Mouse (Mus musculus): ENCODE results near the gene Lep.

Gene Lep

DNA sequence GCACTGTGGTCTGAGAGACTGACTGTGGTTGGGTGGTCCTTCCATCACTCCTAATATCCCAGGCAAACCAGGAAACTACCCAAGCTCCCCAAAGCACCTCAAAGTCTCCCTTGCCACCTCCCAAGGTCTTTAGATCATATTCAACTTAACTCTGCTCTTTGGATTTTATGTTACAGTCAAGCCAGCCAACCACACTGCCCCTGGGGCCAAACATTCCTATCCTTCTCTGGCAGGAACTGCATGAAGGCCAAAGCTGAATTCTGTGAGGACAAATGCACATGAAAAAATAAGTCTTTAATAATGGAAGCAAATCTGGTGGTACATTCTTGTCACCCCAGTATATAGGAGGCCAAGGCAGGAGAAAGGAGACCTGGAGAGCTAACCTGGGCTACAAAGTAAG, 16.0 kb upstream of the Lep start:
- DNase-seq (ENCODE audit: low spot score in 2 of 2): no peak

DNA sequence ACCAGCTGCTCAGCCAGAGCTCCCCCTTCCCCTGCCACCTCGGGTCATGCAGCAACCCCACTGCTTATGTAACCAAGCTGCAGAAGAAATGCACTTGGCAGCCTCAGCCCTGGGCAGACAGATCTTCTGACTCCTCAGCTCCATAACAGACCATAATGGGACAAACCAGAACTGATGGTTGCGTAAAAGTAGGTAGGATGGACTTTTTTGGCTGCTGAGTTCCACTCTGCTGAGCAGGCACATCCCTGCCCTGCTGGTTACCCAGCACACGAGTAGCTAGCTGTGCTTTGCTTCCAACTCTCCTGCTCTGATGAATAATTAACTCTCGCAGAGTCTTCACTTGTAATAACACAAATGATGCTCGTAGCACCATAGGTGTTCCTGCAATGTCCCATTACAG, 10.1 kb upstream of the Lep start:
- no peak for DNase-seq (ENCODE audit: low spot score in 2 of 2)

DNA sequence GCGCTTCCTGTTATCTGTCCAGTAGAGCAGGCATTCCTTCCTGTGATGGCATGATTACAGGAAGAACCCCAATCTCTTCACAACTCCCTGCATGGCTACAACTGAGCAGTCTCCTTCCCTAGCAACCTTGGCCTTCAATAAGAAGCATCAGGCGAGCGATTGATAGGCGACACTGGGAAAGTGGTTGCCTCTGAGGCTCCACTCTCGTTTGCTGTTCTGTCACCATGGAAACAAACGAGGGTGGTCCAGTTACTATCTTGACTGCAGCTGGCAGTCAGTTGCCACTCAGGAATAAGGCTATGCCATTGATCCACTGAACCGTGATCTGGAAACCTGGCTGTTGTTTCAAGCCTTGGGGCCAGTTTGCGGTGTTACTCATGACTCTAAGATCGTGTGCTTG, 7.8 kb upstream of the Lep start:
- no peak for DNase-seq (ENCODE audit: low spot score in 2 of 2)

DNA sequence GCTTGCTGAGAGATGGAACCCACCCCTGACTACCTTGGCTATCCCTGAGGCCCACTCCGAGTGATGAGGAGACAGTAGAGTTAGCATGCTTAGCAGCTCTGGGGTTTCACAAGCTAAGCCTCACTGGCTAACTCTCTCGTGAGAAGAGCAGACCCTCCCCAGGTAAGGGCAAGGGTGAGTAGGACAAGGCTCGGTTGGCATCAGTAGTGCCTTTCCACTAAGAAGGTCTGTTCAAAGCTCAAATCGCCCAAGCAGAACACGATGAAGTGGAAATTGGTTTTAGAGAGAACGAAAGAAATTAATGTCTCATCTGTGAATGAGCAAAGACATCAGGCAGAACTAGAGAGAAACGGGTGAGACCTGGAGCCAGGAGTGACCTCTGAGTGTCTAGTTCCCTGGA, 6.8 kb upstream of the Lep start:
- no peak for DNase-seq (ENCODE audit: low spot score in 2 of 2)

DNA sequence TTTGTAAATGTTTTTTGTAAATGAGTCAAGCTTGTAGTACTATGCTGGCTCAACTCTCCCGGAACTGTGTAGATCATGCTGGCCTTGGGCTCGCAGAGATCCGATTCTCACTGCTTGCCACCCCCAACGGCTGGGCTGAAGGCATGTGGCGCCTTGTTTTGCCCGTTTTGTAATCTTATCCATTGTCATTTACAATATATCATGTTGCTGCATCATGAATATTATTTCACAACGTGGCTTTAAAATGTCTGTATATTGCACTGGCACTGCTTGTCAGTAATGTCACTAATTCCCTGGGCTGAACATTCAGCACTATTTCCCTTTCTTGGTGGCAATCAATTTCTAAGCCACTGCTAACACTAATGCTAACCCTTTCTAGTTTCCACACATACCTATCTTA, 3.6 kb upstream of the Lep start:
- no peak for DNase-seq (ENCODE audit: low spot score in 2 of 2)

DNA sequence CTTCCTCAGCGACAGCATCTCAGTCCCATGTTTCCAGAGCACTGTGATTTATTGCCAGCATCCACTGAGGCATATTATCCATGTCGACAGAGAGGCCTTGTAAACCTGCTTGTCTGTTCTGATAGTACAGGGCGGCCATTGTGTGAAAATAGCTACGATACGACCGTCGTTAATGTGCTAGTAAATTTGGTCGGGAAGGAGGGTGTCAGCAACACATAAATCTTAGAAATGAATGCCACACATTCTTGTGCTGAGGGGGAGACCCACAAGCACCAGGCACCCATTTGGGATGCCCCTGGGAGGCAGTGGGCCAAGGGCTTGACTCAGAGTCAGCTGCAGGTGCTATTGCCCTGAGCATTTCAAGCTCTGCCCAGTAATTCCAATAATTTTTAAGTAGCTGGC, 6.4 kb downstream of the Lep start:
- DNase-seq (ENCODE audit: low spot score in 2 of 2): no peak

DNA sequence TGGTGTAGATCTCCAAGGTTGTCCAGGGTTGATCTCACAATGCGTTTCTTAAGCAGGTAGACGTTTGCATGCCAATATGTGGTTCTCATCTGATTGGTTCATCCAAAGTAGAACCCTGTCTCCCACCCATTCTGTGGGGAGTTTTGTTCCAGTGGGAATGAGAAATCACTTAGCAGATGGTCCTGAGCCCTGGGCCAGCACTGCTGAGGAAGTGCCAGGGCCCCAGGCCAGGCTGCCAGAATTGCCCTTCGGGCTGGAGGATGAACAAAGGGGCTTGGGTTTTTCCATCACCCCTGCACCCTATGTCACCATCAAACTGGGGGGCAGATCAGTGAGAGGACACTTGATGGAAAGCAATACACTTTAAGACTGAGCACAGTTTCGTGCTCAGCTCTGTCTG, 12.2 kb downstream of the Lep start:
- no peak for DNase-seq (ENCODE audit: low spot score in 2 of 2)

DNA sequence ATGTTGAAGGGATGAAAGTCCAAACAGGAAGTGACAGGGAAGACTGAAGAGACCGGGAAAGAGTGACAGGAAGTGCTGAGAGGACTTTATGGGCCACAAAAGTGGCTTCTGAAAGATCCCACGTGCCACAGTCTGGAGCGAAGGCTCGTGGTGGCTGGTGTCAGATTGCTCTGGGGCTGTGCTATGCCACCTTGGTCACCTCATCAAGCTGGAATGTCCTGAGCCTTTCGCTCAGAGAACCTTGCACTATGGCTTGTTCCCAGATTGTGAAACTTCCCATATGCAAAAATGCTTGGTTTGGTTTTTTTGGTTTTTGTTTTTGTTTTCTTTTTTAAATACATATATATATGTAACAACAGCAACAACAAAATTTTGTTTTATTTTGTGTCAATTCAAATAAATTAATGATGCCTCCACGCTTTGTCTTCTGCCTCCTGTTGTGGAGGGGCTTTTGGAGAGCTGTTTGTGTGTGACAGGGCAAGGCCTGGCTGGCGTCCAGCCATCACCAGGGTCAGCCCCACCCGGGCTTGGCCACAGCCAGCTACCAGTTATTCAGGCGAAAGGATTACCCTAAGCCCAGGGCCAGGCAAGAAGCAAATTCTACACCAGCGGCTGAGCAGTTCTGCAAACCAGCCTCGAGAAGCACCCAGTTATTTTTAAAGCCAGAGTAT, 13.6 kb downstream of the Lep start:
- no peak for DNase-seq (ENCODE audit: low spot score in 2 of 2)

DNA sequence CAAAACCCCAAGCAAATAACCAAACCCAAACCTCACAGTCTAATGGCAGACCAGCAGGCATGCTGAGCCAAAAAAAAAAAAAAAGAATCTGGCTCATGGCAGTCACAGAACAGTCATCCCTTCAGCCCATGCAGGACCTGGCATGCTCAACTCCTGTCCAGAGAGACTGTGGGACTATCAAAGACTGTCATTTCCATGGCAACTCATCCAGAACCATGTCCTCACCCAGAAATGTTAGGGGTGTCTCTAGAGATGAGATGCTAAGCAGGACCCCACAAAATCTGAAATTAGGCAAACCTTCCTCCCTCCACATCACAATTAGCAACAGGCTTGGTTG, 14.1 kb downstream of the Lep start:
- DNase-seq (ENCODE audit: low spot score in 2 of 2): no peak

DNA sequence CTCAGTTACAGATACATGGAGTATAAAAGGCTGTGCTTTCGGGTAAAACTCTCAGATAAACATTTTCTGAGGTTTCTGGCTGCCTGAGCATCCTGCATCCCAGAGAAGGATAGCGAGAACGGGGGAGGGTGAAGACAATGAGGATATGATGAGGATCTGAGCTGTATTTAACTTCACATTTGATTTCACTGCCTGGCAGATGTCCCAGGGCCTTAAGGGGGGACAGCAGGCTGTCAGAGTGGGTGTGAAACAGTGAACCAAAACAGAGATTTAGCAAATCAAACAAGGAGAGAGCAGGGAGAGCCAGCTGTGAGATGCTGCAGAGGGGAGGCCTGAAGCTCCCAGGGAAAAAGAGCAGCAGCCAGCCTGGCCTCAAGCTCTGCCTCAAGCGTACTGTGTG, 19.3 kb downstream of the Lep start:
- DNase-seq (ENCODE audit: low spot score in 2 of 2): peak; percentile 62 to 78

DNA sequence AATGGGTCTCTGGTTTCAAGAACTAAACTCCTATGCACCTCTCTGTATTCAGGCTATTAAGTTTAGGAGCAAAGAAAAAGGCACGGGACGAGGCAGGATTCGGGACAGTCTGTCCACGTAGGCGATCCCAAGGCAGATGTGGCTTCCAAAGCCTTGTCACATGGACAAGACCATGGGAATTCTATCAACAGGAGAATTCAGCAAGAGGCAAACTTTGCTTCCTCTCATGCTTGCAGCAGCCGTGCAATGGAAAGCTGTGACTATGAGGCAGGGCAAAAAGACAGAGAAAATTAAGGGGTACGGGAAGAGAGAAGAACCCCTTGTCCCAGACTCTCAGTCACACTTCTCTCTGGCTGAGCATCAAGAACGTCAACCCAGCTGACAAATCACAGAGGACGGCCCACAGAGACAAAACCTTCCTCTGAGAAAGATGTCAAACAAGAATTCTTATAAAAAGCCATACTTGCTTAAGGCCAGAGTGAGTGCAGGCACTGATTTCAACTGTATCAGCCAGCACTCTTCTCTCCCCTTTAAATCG, 21.9 kb downstream of the Lep start:
- no peak for DNase-seq (ENCODE audit: low spot score in 2 of 2)

DNA sequence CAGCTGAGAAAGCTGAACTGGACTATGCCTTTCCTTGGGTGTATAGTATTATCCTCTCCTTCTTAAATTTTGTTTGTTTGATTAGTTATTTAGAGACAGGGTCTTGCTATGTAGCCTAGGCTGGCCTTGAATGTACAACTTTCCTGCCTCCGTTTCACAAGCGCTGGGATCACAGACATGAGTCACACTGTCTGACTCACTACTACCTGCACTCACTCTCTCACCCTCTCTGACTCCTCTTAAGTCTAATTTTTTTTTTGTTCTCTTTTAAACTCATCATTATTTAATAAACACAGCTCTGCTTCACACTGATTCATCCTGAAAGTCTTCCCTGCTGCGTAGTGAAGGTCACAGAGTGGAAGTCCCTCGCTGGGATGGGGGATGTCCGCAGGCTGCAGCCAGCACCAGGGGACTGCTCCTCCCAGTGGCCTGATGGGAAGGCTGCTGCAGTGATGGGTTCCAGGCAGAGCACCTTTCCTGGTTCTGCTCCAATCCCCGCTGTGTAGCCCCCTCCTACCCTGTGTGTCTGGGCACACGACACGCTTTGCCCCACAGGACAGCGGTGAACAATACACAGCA, 22.8 kb downstream of the Lep start:
- DNase-seq (ENCODE audit: low spot score in 2 of 2): no peak

DNA sequence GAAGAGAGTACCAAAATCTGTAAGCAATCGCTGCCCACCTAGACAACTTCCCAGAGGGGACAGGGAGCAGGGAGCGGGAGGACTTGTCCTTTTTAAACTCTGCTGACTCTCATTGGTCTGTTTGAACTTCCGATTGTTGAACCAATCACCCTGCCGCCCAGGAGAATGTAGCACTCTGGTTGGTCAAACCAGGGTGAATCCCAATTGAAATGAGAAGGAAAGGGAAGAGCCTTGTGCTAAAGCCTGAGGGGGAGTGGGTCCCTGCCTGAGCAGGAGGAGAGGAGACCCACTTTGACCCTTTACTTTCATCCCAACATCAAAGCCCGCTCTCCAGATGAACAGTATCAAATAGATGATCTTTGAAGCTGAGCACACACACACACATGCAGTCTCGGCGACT, 24.4 kb downstream of the Lep start:
- DNase-seq (ENCODE audit: low spot score in 2 of 2): no peak

DNA sequence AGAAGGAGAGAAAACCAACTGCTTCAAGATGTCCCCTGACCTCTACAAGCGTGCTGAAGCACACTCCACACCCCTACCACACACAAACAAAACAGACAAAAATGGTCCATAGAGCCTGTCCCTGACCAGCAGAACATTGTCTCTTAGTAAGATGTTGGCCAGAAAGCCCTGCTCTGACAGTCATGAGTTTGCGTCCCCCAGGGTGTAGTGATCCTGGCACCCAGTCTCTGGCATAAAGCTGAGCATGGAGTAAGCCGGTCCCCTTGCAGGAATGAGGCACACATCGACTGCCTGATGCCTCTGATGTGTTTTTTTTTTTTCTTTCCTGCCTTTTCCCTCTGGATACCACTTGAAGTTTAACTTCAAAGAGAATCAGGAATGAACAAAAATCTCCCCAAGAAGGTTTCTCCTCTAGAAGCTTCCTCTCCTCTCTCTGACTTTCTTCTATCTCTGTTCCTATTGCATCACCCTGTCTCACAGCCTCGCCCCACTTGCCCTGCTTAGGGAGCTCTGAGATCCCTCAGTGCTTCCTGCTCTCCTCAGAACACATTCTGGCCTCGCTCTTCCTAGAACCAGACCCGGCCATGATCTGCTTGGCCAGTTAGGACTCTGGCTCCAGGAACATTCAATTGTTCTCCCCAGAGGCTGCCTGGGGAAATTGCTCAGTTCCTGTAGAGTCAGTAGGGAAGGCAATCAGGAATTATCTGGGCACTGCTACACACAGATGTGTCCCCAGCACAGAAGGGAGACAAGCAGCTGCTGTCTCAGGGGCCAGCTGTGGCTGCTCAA, 28.1 kb downstream of the Lep start:
- no peak for DNase-seq (ENCODE audit: low spot score in 2 of 2)

DNA sequence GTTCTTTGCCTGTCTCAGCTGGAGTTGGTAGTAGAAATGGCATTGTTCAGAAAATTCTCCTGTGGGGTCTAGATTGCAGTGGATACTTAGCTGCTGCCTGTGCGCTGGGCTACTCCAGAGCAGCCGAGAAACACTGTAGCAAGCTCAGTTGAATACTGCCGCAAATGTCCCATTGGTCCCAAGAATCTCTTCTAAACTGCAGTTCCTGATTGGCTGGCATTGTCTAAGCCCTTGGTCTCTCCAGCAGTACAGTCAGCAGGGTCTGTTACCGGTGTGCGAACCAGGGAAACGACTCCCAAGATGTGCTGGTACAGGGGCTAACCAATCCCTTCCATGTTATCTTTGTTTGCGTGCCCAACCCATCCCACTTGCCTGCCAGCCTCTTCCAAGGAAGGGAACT, 32.2 kb downstream of the Lep start:
- DNase-seq (ENCODE audit: low spot score in 2 of 2): no peak

DNA sequence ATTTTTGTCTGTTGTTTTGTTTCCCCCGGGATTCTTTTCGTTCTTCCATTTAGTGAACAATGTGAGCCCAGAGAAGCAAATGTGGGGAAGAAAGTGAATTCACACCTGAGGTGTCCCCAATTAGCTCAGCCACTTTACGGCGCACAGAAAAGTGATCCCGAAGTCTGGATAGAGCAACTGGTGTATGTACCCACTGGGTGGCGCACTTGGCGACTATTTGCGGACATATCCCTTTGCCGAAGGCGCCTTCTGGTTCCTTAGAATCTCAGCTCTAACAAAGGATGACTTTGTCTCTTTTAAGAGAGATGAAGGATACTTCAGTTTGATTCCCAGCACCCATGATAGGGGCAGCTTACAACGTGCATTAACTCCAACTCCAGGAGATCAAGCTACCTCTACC, 32.9 kb downstream of the Lep start:
- peak in 1 of 2 experiments; percentile 26 for DNase-seq (ENCODE audit: low spot score in 2 of 2)

DNA sequence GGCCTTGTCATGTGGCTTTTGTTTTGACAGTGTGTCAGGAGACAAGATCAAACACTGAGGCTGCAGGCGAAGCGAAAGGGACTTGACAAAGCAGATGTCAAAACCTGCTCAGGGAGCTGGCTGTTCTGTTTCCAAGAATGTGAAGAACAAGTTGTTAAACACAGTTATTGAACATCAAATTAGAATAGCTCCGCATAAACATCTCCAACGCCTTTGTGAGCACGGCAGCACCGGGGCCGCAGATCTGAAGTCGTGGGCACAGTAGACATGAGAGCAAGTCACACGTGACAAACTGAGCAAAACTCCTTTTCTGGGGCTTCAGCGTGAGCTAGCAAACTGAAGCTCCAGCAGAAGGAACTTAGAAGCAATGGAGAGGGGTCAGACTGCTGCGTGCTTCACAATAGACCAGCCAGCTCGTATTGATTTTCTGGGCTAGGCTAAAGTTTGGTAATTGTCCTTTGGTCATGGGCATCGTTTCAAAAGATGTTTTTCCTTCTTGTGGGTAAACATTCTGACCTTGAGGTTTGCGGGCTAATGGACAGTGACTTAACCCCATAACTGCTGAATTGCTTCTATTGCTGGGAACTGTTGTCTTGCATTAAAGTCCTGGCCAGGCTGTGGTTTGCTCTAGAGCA, 39.6 kb downstream of the Lep start:
- DNase-seq (ENCODE audit: low spot score in 2 of 2): peak; percentile 55 to 58

DNA sequence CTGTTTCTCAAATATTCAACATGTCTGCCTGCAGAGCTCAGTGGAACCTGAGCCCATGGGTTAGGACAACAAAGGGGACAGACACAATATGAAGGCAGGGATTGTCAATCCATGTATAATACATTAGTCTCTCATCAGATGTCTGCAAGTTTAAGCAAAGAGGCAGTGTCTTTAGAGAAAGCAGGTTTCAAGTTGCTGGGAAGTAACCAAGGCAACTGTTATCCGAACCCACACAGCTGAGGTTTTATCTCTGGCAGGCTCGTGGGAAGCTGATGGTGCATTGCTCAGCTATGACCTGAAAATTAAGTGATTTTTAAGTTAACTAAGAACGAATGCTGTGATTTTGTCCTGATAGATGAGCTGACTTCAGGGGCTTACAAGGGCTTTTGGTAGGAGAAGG, 40.4 kb downstream of the Lep start:
- peak; percentile 49 to 70 for DNase-seq (ENCODE audit: low spot score in 2 of 2)

DNA sequence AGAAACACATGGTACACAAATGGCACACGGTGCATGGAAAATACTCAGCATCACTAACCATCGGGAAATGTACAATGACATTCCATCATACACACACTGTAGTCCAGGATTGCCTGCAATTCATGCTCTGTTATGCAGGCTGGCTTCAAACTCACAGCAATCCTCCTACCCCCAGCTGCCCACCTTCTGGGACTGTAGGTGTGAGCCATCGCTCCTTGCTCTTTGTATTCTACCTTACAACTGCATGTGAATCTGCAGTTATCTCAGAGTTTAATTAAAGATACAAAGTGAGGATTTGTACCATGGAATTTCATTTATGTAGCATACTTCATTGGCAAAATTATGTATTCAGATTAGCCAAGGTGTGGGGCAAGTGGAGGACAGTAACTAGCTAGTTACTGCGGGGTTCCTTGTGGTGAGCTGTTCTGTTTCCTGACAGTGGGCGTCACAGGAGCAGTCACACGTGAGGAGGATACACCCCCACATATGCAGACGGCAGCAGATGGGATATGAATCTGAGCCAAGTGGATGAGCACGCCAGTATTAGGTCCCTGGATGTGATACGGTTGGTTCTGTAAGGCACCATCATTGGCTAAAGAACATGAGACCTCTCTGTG, 41.3 kb downstream of the Lep start:
- DNase-seq (ENCODE audit: low spot score in 2 of 2): peak; percentile 22 to 71

DNA sequence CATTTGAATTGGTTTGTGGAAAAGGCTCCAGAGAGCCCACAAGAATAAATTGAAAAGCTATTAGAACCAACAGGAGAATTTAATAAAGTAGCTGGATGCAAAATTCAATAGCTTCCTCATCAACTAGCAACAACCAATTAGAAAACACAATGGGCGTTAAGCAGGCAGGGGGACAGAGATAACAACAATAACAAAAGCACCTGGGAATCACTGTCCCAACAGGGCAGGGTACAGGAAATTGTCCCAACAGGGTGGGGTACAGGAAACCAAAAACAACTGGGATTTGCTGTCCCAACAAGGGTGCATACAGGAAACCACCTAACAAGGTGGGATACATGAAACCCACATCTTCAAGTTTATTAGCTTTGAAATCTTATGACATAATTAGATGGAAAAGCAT, 48.4 kb downstream of the Lep start:
- DNase-seq (ENCODE audit: low spot score in 2 of 2): no peak

DNA sequence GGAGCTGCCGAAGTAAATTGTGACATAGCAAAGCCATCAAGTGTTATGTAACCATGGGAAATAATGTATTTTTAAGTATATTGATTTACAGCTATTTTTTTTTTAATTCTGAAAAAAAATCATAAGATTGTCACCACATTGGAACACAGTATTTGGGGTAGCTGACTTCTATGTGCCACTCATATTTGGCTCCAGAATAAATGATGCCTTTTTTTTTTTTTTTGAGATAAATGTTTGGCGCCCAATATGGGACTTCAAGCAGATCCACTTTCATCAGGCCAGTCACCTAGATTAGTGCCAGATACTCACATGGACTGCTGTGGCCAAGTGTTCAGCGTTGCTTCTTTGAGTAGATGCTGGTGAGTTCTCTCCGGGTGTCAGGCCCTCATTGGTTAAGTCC, 51.5 kb downstream of the Lep start:
- no peak for DNase-seq (ENCODE audit: low spot score in 2 of 2)

DNA sequence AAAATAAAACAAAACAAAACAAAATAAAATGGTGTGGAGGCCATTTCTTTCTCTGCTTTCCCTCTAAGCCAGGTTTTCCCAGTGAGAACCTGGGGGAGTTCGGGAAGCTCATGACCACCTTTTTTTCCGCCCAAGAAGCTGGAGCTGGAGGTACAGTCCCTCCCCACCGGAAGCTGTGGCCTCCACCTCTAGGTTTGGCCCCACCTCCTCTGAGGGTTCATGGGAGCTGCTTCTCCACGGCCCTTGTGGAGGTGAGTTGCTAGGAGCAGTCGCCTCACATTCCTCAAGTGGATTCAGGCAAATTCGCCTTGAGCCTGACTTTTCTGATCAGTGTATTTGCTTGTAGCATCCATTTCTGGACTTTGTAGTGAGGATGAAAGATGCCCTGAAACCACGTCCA, 55.7 kb downstream of the Lep start:
- DNase-seq (ENCODE audit: low spot score in 2 of 2): no peak

All from left cerebral cortex, adult 9 months (tissue).